Mouse (Mus musculus) MEL (cell line): Measurements from ENCODE around the gene Spred3.

Experiments
- EP300 ChIP-seq, 2 experiments: IDR thresholded peaks; 2 replicates each; pipeline ENCODE4 v1.6.1; 2011; ENCODE audit warnings: improper control_type of control experiment in 2 of 2, low read length in 2 of 2, low read depth in 1 of 2, mild to moderate bottlenecking in 1 of 2
- USF1 ChIP-seq: IDR thresholded peaks from 2 replicates; pipeline ENCODE4 v1.6.1; 2014; ENCODE audit warnings: low read depth, mild to moderate bottlenecking, inconsistent platforms, low read length, improper control_type of control experiment, moderate library complexity

DNA sequence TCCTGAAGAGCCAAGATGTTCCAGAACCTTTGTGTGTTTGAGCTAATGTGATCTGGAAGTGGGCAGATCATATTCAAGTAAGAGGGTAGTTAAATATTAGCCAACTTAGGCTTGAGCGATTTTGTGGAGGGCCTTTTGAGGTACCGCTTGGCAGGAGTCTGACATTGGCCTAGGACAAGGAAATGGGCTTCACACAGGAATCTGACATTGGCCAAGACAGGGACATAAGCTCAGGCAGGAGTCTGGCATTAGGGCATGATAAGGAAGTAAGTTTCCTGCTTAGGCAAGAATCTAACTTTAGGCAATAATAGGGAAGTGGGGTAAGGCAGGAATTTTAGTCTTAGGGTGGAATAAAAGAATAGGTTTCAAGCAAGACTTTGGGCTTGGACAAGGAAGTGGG lies 44.0 kb upstream of the Spred3 start:
- TF ChIP-seq USF1: no peak
- TF ChIP-seq EP300 (IDR thresholded peaks at IDR 0.05; ENCODE audit: low read depth in 1 of 2, low read length in 2 of 2): no peak
